Mouse (Mus musculus) gastrocnemius, postnatal 14 days (tissue): ENCODE results near the gene Fgf18. TPM values are rescaled to one million over a fixed set of nuclear protein-coding genes. Genes with fewer than 3 reads are reported as not detected.

Experiments
- DNase-seq: peaks from one replicate; pipeline ENCODE4 v3.0.0; 2021; ENCODE audit warnings: mixed read lengths
- intact Hi-C: fragments of 180-260 bp; cut with DNase I; formaldehyde crosslinking; loops from one replicate; pipeline ENCODE4 v1.15.1; 2025; ENCODE audit warnings: low total_unique reads
- total RNA-seq, 2 experiments: library from RNA; stranded (reverse); gene quantifications; 2 replicates each; pipeline ENCODE4 v1.2.3; 2021

The Fgf18 gene
- total RNA-seq, 2 experiments from 2014 or later = 1.9 to 5.6 TPM

- intact Hi-C loops = no loop called here
- no peak for DNase-seq
These were observed 5.8 kb upstream of the Fgf18 start for GRCm38 (mm10) chr11:33152997-33153396.

DNA sequence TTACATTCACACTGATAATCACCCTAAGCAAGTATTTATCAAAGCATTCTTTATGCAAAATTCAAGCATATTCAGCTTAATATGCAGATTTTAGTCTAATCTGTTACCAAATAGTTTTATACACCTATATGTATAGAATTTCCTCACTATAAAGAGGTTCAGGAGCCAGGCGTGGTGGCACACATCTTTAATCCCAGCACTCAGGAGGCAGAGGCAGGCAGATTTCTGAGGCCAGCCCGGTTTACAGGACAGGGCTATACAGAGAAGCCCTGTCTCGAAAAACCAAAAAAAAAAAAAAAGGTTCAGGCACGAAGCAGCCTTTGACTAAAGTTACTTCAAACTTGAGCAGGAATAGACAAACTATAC is 4.6 kb upstream of the Fgf18 start:
- intact Hi-C loops = no loop called here
- no peak for DNase-seq

GRCm38 (mm10) chr11:33151128-33151779 is 4.1 kb upstream of the Fgf18 start:
- DNase-seq = no peak
- intact Hi-C loops = no loop called here

- DNase-seq = no peak
- intact Hi-C loops = no loop called here
These were observed 3.2 kb upstream of the Fgf18 start for GRCm38 (mm10) chr11:33150364-33150763.

DNA sequence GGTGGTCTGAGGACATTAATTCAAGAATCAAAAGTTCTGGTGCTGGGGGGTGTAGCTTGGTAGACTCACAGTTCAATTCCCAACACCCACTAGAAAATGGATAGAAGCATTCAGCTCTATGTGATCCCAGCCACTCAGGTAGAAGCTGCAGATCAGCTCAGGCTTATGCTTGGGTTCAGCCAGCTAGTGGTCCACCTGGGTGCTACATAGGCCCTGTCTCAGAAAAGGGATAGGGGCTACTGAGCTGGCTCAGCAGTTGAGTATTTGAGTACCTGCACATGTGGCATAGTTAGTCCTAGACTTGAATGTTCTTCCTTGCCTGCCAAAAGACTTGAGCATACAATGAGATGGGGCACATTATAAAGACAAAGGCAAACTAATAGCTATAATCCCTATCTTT is 2.3 kb upstream of the Fgf18 start:
- no peak for DNase-seq
- intact Hi-C loops = loop anchor here (10.0 kb wide), 2 partner anchors 345 to 525 kb away; no protein-coding TSS in a partner anchor

DNA sequence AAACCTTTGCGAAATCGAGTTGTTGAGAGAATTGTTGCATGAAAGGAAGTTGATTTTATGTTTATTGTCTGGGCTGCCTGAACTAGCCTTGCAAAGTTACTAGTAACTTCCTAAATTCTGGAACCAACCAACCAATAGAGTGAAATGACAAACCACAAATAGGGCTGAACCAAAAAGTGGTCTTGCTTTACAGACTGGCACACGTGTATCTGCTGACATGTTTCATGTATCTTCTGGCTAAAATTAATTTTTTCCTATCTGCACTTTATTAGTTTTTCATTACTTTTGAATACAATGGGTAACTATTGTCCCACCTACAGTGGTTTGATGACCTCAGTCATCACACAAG is 1.9 kb upstream of the Fgf18 start:
- DNase-seq = no peak
- intact Hi-C loops = loop anchor here (10.0 kb wide), 2 partner anchors 344 to 524 kb away; no protein-coding TSS in a partner anchor

- intact Hi-C loops = loop anchor here (10.0 kb wide), 2 partner anchors 344 to 524 kb away; no protein-coding TSS in a partner anchor
- DNase-seq = peak; percentile 76
These were observed 1.3 kb upstream of the Fgf18 start for GRCm38 (mm10) chr11:33148338-33149087.

GRCm38 (mm10) chr11:33147572-33148337 is 555 bp upstream of the Fgf18 start:
- intact Hi-C loops = loop anchor here (10.0 kb wide), 2 partner anchors 343 to 523 kb away; no protein-coding TSS in a partner anchor
- DNase-seq = peak; percentile 63

DNA sequence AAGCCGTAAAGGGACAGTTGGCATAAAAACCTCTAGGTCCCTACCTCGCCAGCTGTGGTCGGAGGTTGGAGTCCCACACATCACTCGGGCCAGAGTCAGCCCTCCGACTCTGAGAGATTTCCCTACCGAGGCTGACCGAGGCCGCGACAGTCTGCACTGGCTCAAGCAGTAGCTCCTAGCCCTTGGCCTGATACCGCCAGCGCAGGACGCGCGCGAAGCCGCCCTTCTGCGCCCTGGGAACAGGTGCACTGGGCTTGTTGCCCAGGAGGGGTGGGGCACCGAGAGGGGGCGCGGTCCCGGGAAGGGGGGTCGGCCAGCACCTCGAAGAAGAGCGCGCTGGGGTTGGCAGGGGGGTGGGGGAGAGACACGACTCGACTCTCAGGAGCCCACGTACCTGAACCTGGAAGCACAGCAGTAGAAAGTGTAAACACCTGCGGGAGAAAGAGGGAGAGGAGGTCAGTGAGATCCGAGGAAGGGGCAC is 509 bp downstream of the Fgf18 start:
- peak; percentile 40 for DNase-seq
- intact Hi-C loops = loop anchor here (10.0 kb wide), 2 partner anchors 342 to 522 kb away; no protein-coding TSS in a partner anchor

DNA sequence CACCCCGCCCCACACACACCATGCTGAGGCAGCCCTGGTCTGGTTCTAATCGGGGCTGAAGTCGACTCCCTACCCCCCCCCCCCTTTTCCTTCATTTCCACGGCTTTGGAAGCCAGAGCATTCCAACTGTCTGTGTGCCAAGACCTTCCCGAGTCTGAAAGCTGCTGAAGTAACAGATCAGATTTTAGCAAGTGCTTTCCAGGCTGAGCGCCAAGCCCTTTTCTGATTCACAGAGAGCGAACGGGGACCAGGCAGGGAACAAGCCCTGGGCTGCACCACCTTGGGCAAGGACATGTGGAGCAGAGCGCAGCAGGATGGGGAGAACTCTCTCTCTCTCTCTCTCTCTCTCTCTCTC is 1.1 kb downstream of the Fgf18 start:
- intact Hi-C loops = loop anchor here (10.0 kb wide), 2 partner anchors 341 to 521 kb away; no protein-coding TSS in a partner anchor
- peak; percentile 89 for DNase-seq

DNA sequence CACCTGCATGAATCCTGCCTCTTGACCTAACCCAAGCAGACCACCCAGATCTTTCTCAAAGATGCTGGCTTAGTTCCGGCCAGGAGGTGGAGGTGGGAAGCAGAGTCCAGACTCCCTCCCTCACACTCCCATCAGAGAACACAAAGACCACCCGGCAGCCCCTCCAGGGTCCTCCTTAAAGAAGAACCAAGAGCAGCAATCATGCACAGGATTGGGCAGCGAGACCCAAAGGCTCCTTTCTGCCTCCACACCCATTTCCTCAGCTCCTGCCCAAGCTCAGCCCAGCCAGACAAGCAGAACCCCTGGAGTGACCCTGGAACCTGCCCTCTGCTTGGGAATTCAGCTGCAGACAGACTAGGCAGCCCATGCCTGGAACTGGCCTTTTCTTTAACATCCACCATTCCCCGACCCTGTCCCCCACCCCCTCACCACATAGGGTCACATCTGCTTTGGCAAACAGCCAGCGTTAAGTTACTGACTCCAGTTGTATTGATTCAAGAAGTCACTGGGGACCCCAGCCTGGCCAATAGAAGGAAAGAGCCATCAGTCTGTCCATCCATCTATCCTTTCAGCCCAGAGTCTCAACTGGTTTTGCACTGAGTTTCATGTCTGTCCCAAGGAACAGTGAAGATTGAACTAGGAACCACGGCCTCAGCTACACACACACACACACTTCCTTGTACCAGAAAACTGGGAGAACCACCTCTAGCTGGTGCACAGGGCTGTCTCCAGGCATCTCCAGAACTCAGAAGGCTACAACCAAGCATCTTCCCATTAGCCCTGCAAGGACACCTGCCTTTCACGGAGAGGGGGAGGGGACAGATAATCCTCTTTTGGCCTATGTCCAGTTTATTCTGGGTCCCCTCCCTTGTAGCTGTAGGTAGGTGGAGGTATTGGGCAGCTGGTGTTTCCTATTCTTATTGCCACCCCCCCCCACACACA is 1.7 kb downstream of the Fgf18 start:
- intact Hi-C loops = loop anchor here (10.0 kb wide), 2 partner anchors 341 to 521 kb away; no protein-coding TSS in a partner anchor
- DNase-seq = no peak

DNA sequence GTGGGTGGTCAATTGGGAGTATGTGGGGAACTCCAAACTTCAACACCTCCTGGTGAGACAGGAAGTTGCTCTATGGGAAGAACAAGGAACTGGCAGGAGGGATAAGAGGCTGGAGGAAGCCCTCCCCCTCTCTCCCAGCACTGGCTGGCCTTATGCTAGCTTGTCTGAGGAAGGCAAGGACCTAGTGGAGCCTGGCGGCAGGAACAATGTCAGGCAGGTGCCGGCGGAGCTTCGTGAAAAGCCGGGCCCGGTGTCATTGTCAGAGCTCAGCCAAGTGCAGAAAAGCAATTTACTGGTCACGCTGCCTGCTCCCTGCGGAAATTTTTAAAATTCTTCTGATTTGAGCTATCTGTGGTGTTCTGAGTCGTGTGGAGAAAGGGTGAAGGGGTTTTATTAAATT is 3.3 kb downstream of the Fgf18 start:
- intact Hi-C loops = loop anchor here (5.0 to 10.0 kb wide), 3 partner anchors 117 to 519 kb away; no protein-coding TSS in a partner anchor
- DNase-seq = no peak

DNA sequence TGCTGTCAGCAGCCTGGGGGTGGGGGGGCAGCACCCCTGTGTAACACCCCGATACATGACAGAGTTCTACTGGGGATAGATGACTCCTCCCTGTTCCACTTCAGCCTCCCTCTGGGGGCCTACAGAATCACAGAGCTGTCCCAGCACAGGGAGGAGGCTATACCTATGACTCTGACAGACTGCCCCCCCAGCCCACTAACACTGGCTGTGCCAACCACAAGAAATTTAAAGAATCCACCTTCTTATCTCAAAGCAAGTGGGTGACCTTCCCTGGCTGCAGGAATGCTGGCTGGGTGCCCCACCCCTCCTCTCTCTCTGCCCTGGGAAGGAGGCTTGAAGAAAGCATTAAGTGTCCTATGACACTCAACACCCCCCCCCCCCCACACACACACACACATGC is 4.4 kb downstream of the Fgf18 start:
- intact Hi-C loops = loop anchor here (5.0 to 10.0 kb wide), 3 partner anchors 116 to 518 kb away; no protein-coding TSS in a partner anchor
- DNase-seq = no peak

- no peak for DNase-seq
- intact Hi-C loops = loop anchor here (5.0 to 10.0 kb wide), 3 partner anchors 113 to 515 kb away; no protein-coding TSS in a partner anchor
These were observed 7.1 kb downstream of the Fgf18 start for GRCm38 (mm10) chr11:33140111-33140460.

GRCm38 (mm10) chr11:33139458-33140110 is 7.6 kb downstream of the Fgf18 start:
- intact Hi-C loops = loop anchor here (5.0 to 10.0 kb wide), 3 partner anchors 112 to 515 kb away; no protein-coding TSS in a partner anchor
- DNase-seq = no peak

GRCm38 (mm10) chr11:33138686-33139085 is 8.5 kb downstream of the Fgf18 start:
- DNase-seq = no peak
- intact Hi-C loops = no loop called here

GRCm38 (mm10) chr11:33134391-33134986 is 12.7 kb downstream of the Fgf18 start:
- no peak for DNase-seq
- intact Hi-C loops = no loop called here
